Mouse (Mus musculus) gonadal fat pad, adult 2 months (tissue): ENCODE measurements around the gene Ceacam18. TPM values are rescaled to one million over a fixed set of nuclear protein-coding genes. Genes with fewer than 3 reads are reported as not detected.
"Not testable (repeated sequence)": the region's sequence is repeated elsewhere in the genome, so short reads cannot be mapped to it uniquely, and the experiment has no call there.

Experiments
- DNase-seq: peaks from one replicate; pipeline ENCODE4 v3.0.0-alpha.2; 2012; ENCODE audit warnings: low read depth
- polyA plus RNA-seq: library from polyadenylated mRNA; depleted of rRNA; stranded (reverse); fragments of >200 nt; gene quantifications from 2 replicates; pipeline ENCODE4 v1.2.3, GENCODE M21; 2012; rRNA removed

Ceacam18 gene
- polyA plus RNA-seq, 1 experiment = not detected

DNA sequence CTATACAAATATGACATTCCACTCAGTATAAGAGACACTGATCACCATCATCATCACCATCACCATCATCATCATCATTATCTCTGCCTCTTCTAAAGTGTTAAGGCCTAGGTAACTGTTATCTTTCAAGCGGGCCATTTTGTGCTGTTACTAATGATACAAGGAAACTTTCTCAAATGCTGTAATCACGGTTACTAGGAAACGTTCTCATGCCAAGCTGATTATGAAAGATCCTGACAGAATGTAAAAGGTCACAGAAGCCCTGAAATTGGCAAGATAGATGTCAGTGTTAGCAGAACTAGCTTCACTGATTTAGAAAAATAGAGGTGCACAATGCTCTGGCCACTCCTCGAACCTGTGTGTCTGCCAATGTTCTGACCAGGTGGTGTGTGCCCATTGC, 32.7 kb downstream of the Ceacam18 start:
- DNase-seq = not testable (repeated sequence)

- DNase-seq = no peak
Measured at GRCm38 (mm10) chr7:43668582-43668981, 34.1 kb downstream of the Ceacam18 start.

DNA sequence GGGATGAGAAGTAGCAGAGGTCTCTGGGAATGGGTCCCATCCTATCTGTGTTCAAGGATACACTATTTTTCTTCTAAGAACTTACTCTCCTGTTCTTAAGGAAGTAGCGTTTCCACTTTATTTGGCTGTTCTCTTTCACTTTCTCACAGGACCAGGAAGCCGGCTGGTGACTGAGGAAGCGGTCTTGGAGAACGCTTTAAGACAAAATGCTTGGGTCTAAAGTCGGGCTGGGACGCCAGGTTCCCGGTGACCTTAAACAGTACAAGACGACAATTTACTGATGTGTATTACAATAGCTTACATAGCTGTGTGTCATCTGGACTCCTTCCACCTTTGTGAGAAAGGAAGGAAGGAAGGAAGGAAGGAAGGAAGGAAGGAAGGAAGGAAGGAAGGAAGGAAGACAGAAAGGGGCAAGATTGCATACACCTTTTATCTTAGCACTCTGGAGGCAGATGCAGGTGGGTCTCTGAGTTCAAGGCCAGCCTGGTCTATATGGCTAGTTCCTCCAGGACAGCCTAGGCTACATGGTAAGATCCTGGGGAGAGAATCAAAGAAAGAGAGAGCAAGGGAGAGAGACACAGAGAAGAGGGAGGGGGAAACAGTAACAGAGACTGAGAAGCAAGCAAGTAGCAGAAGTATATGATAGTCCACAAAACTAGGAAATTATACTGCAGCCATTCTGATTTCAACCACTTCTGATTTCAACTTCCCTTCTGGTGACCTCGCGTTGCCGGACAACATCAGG, 36.7 kb downstream of the Ceacam18 start:
- no peak for DNase-seq

- peak; percentile 90 for DNase-seq
Measured at GRCm38 (mm10) chr7:43671809-43672580, 37.5 kb downstream of the Ceacam18 start, which contains the start of gene Ctu1. Ctu1 (plus strand) TSS chr7:43672016.

DNA sequence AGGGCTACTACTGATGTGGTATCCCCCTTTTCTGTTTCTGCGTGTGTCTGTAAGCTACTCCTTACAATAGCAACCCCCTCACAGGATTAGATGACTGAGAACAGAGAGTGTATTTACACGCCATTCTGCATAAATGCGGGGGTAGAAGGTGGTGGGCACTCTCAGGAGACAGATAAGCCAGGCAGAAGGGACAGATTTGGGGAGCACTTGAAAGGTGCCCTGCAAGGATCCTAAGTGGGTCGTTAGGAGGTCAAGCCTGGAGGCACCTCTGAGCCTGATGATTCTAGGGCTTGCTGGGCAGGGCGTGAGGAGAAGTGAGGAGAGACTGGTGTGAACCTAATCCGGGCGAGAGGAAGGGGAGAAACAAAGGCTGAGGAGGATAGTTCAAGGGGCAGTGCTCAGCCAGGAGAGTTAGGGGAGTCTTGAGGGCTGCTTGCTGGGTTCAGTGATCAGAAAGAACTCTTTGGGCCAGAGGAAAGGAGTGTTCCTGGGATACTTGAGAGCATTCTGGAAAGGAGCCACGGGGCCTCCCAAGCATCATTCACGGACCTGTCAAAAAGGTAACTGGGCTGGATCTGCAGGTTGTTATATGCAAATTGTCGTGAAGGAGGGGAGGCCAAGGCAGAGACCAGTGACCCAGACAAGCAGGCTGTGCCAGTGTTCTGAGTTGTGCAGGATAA, 38.2 kb downstream of the Ceacam18 start:
- DNase-seq = no peak

DNA sequence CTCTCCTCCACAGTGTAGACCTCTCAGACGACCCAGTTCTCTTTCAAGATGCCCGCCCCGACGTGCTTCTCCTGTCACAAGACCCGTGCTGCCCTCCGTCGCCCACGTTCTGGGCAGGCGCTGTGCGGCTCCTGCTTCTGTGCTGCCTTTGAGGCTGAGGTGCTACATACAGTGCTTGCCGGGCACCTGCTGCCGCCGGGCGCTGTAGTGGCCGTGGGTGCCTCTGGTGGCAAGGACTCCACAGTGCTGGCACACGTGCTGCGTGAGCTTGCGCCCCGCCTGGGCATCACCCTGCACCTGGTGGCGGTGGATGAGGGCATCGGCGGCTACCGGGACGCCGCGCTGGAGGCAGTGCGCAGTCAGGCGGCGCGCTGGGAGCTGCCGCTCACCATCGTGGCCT, 40.6 kb downstream of the Ceacam18 start:
- DNase-seq = no peak

- no peak for DNase-seq
Measured at GRCm38 (mm10) chr7:43678517-43678916, 44.0 kb downstream of the Ceacam18 start.

- no peak for DNase-seq
Measured at GRCm38 (mm10) chr7:43680960-43681359, 46.5 kb downstream of the Ceacam18 start.

GRCm38 (mm10) chr7:43682511-43682910, 48.0 kb downstream of the Ceacam18 start:
- not testable (repeated sequence) for DNase-seq

GRCm38 (mm10) chr7:43685088-43685487, 50.6 kb downstream of the Ceacam18 start:
- DNase-seq = no peak

- DNase-seq = no peak
Measured at GRCm38 (mm10) chr7:43690118-43690517, 55.6 kb downstream of the Ceacam18 start, which contains the start of gene Klk14. Klk14 (plus strand) TSS chr7:43690418.

Other genes starting within 250 kb of the Ceacam18 start
- gene Siglecg, start 226.5 kb upstream of the Ceacam18 start, polyA plus RNA-seq = 2.0 and 2.2 TPM in 2 replicates
- gene Lim2, start 207.0 kb upstream of the Ceacam18 start, polyA plus RNA-seq = 0.04 TPM in 1 of 2 replicates, not detected in the other
- gene Nkg7, start 197.6 kb upstream of the Ceacam18 start, polyA plus RNA-seq = 3.1 and 4.1 TPM in 2 replicates
- gene Cldnd2, start 193.9 kb upstream of the Ceacam18 start, polyA plus RNA-seq = 0.27 and 0.38 TPM in 2 replicates
- gene Etfb, start 190.6 kb upstream of the Ceacam18 start, polyA plus RNA-seq = 171 and 189 TPM in 2 replicates
- gene Gm45233, start 190.6 kb upstream of the Ceacam18 start, polyA plus RNA-seq = 3.0 and 3.3 TPM in 2 replicates
- gene Vsig10l, start 171.6 kb upstream of the Ceacam18 start, polyA plus RNA-seq = 4.7 and 5.2 TPM in 2 replicates
- 0.95 and 1.3 TPM in 2 replicates for gene Iglon5, start 144.6 kb upstream of the Ceacam18 start, polyA plus RNA-seq
- gene 4931406B18Rik, start 128.8 kb upstream of the Ceacam18 start, polyA plus RNA-seq = not detected in 2 replicates
- 11.1 and 11.2 TPM in 2 replicates for gene Cd33, start 90.3 kb upstream of the Ceacam18 start, polyA plus RNA-seq
- gene Zfp658, start 72.5 kb upstream of the Ceacam18 start, polyA plus RNA-seq = 1.9 and 2.4 TPM in 2 replicates
- 3.2 and 4.2 TPM in 2 replicates for gene Zfp719, start 55.1 kb upstream of the Ceacam18 start, polyA plus RNA-seq
- 0.08 and 0.18 TPM in 2 replicates for gene Zfp819, start 27.5 kb upstream of the Ceacam18 start, polyA plus RNA-seq
- 3.1 and 5.4 TPM in 2 replicates for gene Siglece, start 25.5 kb downstream of the Ceacam18 start, polyA plus RNA-seq
- gene Ctu1, start 37.3 kb downstream of the Ceacam18 start, polyA plus RNA-seq = 11.5 and 15.1 TPM in 2 replicates
- 0.13 TPM in 1 of 2 replicates, not detected in the other for gene Klk14, start 55.7 kb downstream of the Ceacam18 start, polyA plus RNA-seq
- gene Klk13, start 77.9 kb downstream of the Ceacam18 start, polyA plus RNA-seq = 0.22 and 0.38 TPM in 2 replicates
- gene Klk12, start 134.2 kb downstream of the Ceacam18 start, polyA plus RNA-seq = not detected in 2 replicates
- gene Klk11, start 139.9 kb downstream of the Ceacam18 start, polyA plus RNA-seq = 0.28 TPM in 1 of 2 replicates, not detected in the other
- gene Klk10, start 146.3 kb downstream of the Ceacam18 start, polyA plus RNA-seq = 0.67 and 1.1 TPM in 2 replicates
- not detected in 2 replicates for gene Klk9, start 157.2 kb downstream of the Ceacam18 start, polyA plus RNA-seq
- gene Klk8, start 162.9 kb downstream of the Ceacam18 start, polyA plus RNA-seq = 1.1 and 1.6 TPM in 2 replicates
- gene Klk7, start 176.6 kb downstream of the Ceacam18 start, polyA plus RNA-seq = not detected in 2 replicates
- not detected in 2 replicates for gene Klk6, start 189.8 kb downstream of the Ceacam18 start, polyA plus RNA-seq
- not detected in 2 replicates for gene Klk5, start 207.3 kb downstream of the Ceacam18 start, polyA plus RNA-seq
- gene Klk4, start 246.5 kb downstream of the Ceacam18 start, polyA plus RNA-seq = not detected in 2 replicates